Mouse (Mus musculus): ENCODE measurements around the gene Kntc1. TPM values are rescaled to one million over a fixed set of nuclear protein-coding genes. Genes with fewer than 3 reads are reported as not detected.

Gene Kntc1
- polyA plus RNA-seq, 1 experiment from 2014 or later = 19.9 TPM

- no peaks in the 10 kb centered on the region for H3K9me3 ChIP-seq (replicated peaks)
- no peak for ATAC-seq (ENCODE audit: insufficient number of reproducible peaks, low FRiP score, low TSS enrichment, low read depth)
- no peaks in the 10 kb centered on the region for H3K4me1 ChIP-seq
- H3K4me2 ChIP-seq (replicated peaks) = no peak overlapping the region
- no peak overlapping the region for H3K4me3 ChIP-seq (replicated peaks)
- peaks cover 34% of the 10 kb centered on the region for H3K36me3 ChIP-seq
- WGBS = 78% methylated on average over 7 of the region's 7 CpGs
- H3K27me3 ChIP-seq = no peaks in the 10 kb centered on the region
- H3K9ac ChIP-seq = no peak overlapping the region
- no peak overlapping the region for H3K27ac ChIP-seq (replicated peaks)
These were observed 67.4 kb downstream of the Kntc1 start for GRCm38 (mm10) chr5:123816891-123817290.

GRCm38 (mm10) chr5:123818941-123819577, 69.5 kb downstream of the Kntc1 start:
- 92% methylated on average over 19 of the region's 19 CpGs for WGBS
- no peak overlapping the region for H3K4me3 ChIP-seq (replicated peaks)
- no peak overlapping the region for H3K27ac ChIP-seq (replicated peaks)
- H3K9me3 ChIP-seq (replicated peaks) = no peaks in the 10 kb centered on the region
- no peak for ATAC-seq (ENCODE audit: insufficient number of reproducible peaks, low FRiP score, low TSS enrichment, low read depth)
- H3K9ac ChIP-seq = no peak overlapping the region
- H3K27me3 ChIP-seq = no peaks in the 10 kb centered on the region
- H3K4me1 ChIP-seq = no peaks in the 10 kb centered on the region
- no peak overlapping the region for H3K4me2 ChIP-seq (replicated peaks)
- peaks cover 33% of the 10 kb centered on the region for H3K36me3 ChIP-seq

GRCm38 (mm10) chr5:123820501-123821263, 71.2 kb downstream of the Kntc1 start:
- Histone ChIP-seq H3K9ac (no peak overlapping the region), H3K9me3 (replicated peaks) (no peaks in the 10 kb centered on the region), H3K27ac (replicated peaks) (no peak overlapping the region), H3K4me2 (replicated peaks) (no peak overlapping the region), H3K36me3 (peaks cover 28% of the 10 kb centered on the region), H3K4me1 (no peaks in the 10 kb centered on the region), H3K4me3 (replicated peaks) (no peak overlapping the region), H3K27me3 (no peaks in the 10 kb centered on the region)
- 81% methylated on average over 9 of the region's 9 CpGs for WGBS
- no peak for ATAC-seq (ENCODE audit: insufficient number of reproducible peaks, low FRiP score, low TSS enrichment, low read depth)

GRCm38 (mm10) chr5:123821264-123821571, 71.7 kb downstream of the Kntc1 start:
- Histone ChIP-seq H3K9me3 (replicated peaks) (no peaks in the 10 kb centered on the region), H3K9ac (no peak overlapping the region), H3K36me3 (peaks cover 23% of the 10 kb centered on the region), H3K27me3 (no peaks in the 10 kb centered on the region), H3K27ac (replicated peaks) (no peak overlapping the region), H3K4me2 (replicated peaks) (no peak overlapping the region), H3K4me1 (no peaks in the 10 kb centered on the region), H3K4me3 (replicated peaks) (no peak overlapping the region)
- ATAC-seq (ENCODE audit: insufficient number of reproducible peaks, low FRiP score, low TSS enrichment, low read depth) = no peak
- 93% methylated on average over 3 of the region's 3 CpGs for WGBS

GRCm38 (mm10) chr5:123822706-123823105, 73.2 kb downstream of the Kntc1 start:
- H3K4me1 ChIP-seq = no peaks in the 10 kb centered on the region
- no peaks in the 10 kb centered on the region for H3K9me3 ChIP-seq (replicated peaks)
- ATAC-seq (ENCODE audit: insufficient number of reproducible peaks, low FRiP score, low TSS enrichment, low read depth) = no peak
- peaks cover 19% of the 10 kb centered on the region for H3K36me3 ChIP-seq
- H3K4me2 ChIP-seq (replicated peaks) = no peak overlapping the region
- no peak overlapping the region for H3K9ac ChIP-seq
- 73% methylated on average over 7 of the region's 7 CpGs for WGBS
- no peak overlapping the region for H3K27ac ChIP-seq (replicated peaks)
- no peaks in the 10 kb centered on the region for H3K27me3 ChIP-seq
- no peak overlapping the region for H3K4me3 ChIP-seq (replicated peaks)

- ATAC-seq (ENCODE audit: insufficient number of reproducible peaks, low FRiP score, low TSS enrichment, low read depth) = no peak; the same call in 1 of the 2 replicates
- Histone ChIP-seq H3K36me3 (0 out of 2 replicates have a peak, but pooled peaks cover 3% of the 10 kb centered on the region), H3K27me3 (no peaks in the 10 kb centered on the region), H3K4me1 (no peaks in the 10 kb centered on the region), H3K9ac (no peak overlapping the region), H3K27ac (replicated peaks) (no peak overlapping the region), H3K4me2 (replicated peaks) (no peak overlapping the region), H3K4me3 (replicated peaks) (no peak overlapping the region), H3K9me3 (replicated peaks) (no peaks in the 10 kb centered on the region)
- WGBS = 39% methylated on average over 6 of the region's 6 CpGs
These were observed 78.2 kb downstream of the Kntc1 start for GRCm38 (mm10) chr5:123827659-123828091.

GRCm38 (mm10) chr5:123832309-123832708, 82.8 kb downstream of the Kntc1 start:
- Histone ChIP-seq H3K27me3 (no peaks in the 10 kb centered on the region), H3K4me1 (no peaks in the 10 kb centered on the region), H3K27ac (replicated peaks) (no peak overlapping the region), H3K4me2 (replicated peaks) (no peak overlapping the region), H3K4me3 (replicated peaks) (no peak overlapping the region), H3K36me3 (no peaks in the 10 kb centered on the region), H3K9me3 (replicated peaks) (no peaks in the 10 kb centered on the region), H3K9ac (no peak overlapping the region)
- 85% methylated on average over 7 of the region's 7 CpGs for WGBS
- ATAC-seq (ENCODE audit: insufficient number of reproducible peaks, low FRiP score, low TSS enrichment, low read depth) = no peak

- H3K27me3 ChIP-seq = no peaks in the 10 kb centered on the region
- no peaks in the 10 kb centered on the region for H3K9me3 ChIP-seq (replicated peaks)
- no peaks in the 10 kb centered on the region for H3K4me1 ChIP-seq
- no peak overlapping the region for H3K4me2 ChIP-seq (replicated peaks)
- H3K36me3 ChIP-seq = no peaks in the 10 kb centered on the region
- H3K9ac ChIP-seq = no peak overlapping the region
- H3K4me3 ChIP-seq (replicated peaks) = no peak overlapping the region
- 84% methylated on average over 3 of the region's 3 CpGs for WGBS
- no peak overlapping the region for H3K27ac ChIP-seq (replicated peaks)
- ATAC-seq (ENCODE audit: insufficient number of reproducible peaks, low FRiP score, low TSS enrichment, low read depth) = no peak
These were observed 85.3 kb downstream of the Kntc1 start for GRCm38 (mm10) chr5:123834836-123835235.

GRCm38 (mm10) chr5:123837371-123837770, 87.9 kb downstream of the Kntc1 start:
- Histone ChIP-seq H3K9ac (no peak overlapping the region), H3K4me3 (replicated peaks) (no peak overlapping the region), H3K4me2 (replicated peaks) (no peak overlapping the region), H3K4me1 (no peaks in the 10 kb centered on the region), H3K27me3 (no peaks in the 10 kb centered on the region), H3K36me3 (no peaks in the 10 kb centered on the region), H3K9me3 (replicated peaks) (no peaks in the 10 kb centered on the region), H3K27ac (replicated peaks) (no peak overlapping the region)
- WGBS = 44% methylated on average over 4 of the region's 4 CpGs
- no peak for ATAC-seq (ENCODE audit: insufficient number of reproducible peaks, low FRiP score, low TSS enrichment, low read depth)

GRCm38 (mm10) chr5:123842221-123842934, 92.9 kb downstream of the Kntc1 start:
- WGBS = 67% methylated on average over 11 of the region's 11 CpGs
- ATAC-seq (ENCODE audit: insufficient number of reproducible peaks, low FRiP score, low TSS enrichment, low read depth) = no peak
- H3K9ac ChIP-seq = no peak overlapping the region

GRCm38 (mm10) chr5:123842935-123843282, 93.4 kb downstream of the Kntc1 start:
- WGBS = 47% methylated on average over 3 of the region's 3 CpGs
- H3K4me2 ChIP-seq (replicated peaks) = no peak overlapping the region
- H3K36me3 ChIP-seq = no peaks in the 10 kb centered on the region
- no peak overlapping the region for H3K9ac ChIP-seq
- no peaks in the 10 kb centered on the region for H3K27me3 ChIP-seq
- ATAC-seq (ENCODE audit: insufficient number of reproducible peaks, low FRiP score, low TSS enrichment, low read depth) = no peak
- no peaks in the 10 kb centered on the region for H3K9me3 ChIP-seq (replicated peaks)
- no peak overlapping the region for H3K4me3 ChIP-seq (replicated peaks)
- H3K4me1 ChIP-seq = no peaks in the 10 kb centered on the region
- no peak overlapping the region for H3K27ac ChIP-seq (replicated peaks)

More at GRCm38 (mm10) chr5:123842221-123842934, 92.9 kb downstream of the Kntc1 start:
- H3K4me1 ChIP-seq = no peaks in the 10 kb centered on the region
- H3K36me3 ChIP-seq = no peaks in the 10 kb centered on the region
- no peak overlapping the region for H3K4me3 ChIP-seq (replicated peaks)
- no peak overlapping the region for H3K4me2 ChIP-seq (replicated peaks)
- H3K9me3 ChIP-seq (replicated peaks) = no peaks in the 10 kb centered on the region
- H3K27me3 ChIP-seq = no peaks in the 10 kb centered on the region
- H3K27ac ChIP-seq (replicated peaks) = no peak overlapping the region

Data from embryonic facial prominence, embryonic 15.5 days (tissue).